Mouse (Mus musculus) brain, embryonic 14.5 days (tissue): ENCODE measurements around the gene Emx2. TPM values are rescaled to one million over a fixed set of nuclear protein-coding genes. Genes with fewer than 3 reads are reported as not detected.

Experiments
- DNase-seq: peaks from one replicate; pipeline ENCODE4 v3.0.0-alpha.2; 2011; ENCODE audit warnings: low read depth
- CTCF ChIP-seq: fragments of 200-500 bp; IDR thresholded peaks from 2 replicates; pipeline ENCODE4 v1.5.1; 2012; ENCODE audit warnings: inconsistent platforms, mild to moderate bottlenecking, moderate library complexity, borderline replicate concordance; ENCODE audit not compliant: insufficient read depth, insufficient read length; ENCODE audit errors: extremely low read depth
- POLR2A ChIP-seq: fragments of 200-500 bp; IDR thresholded peaks from 2 replicates; pipeline ENCODE4 v1.6.1; 2012; ENCODE audit warnings: mild to moderate bottlenecking, inconsistent platforms, borderline replicate concordance; ENCODE audit not compliant: poor library complexity, insufficient read depth, insufficient read length, severe bottlenecking; ENCODE audit errors: extremely low read depth
- polyA plus RNA-seq: library from polyadenylated mRNA; depleted of rRNA; stranded (reverse); fragments of >200 nt; gene quantifications from 2 replicates; pipeline ENCODE4 v1.2.3, GENCODE M21; 2012; rRNA removed

Gene Emx2
- 17.7 and 20.7 TPM in 2 replicates for polyA plus RNA-seq

DNA sequence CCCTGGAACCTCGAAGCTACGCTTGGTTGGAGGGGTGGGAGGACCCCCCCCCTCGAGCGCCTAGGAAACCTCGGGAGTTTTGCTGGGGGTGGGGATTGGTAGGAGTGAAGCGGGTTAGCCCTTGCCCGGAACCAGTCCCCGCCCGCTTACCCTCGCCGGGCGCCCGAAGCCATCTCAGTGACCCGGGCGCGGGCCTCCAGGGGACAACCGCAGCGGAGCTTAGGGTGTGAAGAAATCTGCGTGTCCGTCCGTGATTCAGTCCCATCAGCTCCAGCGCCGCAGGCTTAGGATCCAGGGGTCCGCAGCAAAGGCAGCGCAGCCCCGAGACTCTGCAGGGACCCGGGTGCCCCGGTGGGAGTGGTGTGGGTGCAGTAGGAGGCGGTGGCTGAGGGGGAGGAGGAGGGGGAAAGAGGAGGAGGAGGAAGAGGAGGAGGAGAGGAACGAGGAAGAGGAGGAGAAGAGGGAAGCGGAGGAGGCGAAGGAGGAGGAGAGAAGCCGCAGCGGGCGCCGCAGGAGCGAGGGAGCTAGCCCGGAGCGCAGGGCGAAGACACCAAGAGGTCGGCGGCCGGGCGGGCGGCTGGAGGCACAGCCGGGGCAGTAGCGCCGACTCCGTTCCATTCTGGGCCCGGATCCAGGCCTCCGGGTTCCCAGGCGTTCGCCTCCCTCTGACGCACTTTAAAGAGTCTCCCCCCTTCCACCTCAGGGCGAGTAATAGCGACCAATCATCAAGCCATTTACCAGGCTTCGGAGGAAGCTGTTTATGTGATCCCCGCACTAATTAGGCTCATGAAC is at the start of gene Emx2:
TSS of gene Emx2 (plus strand) at position 422 of the 792 bp plus-strand sequence.
- TF ChIP-seq POLR2A (no peak), CTCF (no peak)
- DNase-seq = peak; percentile 98

DNA sequence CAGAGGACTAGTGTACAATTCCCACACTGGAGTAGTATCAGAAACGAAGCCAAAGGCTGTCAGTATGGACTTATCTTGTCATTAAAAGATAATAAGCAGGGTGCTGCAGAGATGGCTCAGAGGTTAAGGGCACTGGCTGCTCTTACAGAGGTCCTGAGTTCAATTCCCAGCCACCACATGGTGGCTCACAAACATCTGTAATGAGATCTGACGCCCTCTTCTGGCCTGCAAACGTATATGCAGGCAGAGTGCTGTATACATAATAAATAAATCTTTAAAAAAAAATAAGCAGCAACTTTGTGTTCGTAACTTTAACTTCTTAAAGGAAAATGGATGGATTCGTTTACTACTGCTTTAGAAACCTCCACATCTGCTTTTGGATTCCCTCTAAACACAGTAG is 44.0 kb upstream of the Emx2 start:
- no peak for DNase-seq
- TF ChIP-seq CTCF (no peak), POLR2A (no peak)

DNA sequence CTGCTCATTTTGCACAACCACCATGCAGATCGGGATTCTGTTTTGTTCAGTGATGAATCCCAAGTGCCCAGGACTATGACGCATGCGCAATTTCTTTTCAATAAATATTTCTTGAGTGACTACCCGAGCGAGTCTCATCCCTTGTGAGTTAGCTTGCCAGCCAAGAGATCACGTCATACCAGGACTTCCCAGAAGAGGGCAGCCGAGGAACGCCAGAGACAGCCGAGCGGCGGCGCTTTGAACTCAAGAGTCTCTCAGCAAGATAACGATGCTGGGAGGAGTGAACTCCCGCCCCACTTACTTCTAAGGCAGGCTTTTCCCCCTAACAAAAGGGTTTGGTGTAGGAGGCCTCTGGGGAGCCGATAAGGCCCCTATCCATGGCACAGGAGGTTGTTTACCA is 40.1 kb upstream of the Emx2 start:
- peak; percentile 96 for DNase-seq
- TF ChIP-seq CTCF = peak; percentile 96
- TF ChIP-seq POLR2A = no peak

DNA sequence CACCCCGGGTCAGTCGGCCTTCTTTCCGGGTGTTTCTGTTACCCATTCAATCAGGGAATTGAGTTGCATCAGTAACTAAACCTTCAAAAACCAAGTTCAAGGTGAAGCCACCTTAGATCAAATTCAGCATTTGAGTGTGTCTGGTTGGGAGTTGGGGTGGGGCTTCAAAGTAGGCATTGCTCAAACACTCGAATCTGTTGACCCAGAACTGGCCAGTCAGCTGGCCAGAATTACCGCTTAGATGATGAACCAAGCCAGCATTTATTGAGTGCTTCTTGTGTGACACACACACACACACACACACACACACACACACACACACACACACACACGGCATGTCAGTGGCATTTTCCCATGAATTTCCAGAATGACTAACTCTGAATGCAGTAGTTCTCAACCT is 39.5 kb upstream of the Emx2 start:
- no peak for DNase-seq
- TF ChIP-seq POLR2A (no peak), CTCF (no peak)

DNA sequence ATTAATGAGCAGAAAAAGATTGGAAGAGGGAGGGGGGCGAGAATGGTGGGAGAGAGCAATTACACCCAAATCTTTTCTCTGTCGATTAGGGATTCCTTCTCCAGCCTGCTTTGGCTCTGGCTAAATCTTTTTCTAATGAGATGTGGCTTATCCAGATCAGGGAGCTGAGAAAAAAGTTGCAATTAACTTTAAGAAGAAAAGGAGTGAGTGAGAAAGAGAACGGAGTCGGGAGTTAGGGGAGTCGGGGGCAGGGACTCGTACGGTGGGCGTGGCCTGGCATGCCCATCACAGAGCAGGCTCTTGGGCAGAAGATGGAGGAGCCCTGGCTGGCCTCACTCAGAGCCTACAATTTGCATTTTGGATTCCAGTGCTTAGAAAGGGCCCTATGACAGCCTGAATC is 35.8 kb upstream of the Emx2 start:
- peak; percentile 87 for DNase-seq
- TF ChIP-seq CTCF (no peak), POLR2A (no peak)

DNA sequence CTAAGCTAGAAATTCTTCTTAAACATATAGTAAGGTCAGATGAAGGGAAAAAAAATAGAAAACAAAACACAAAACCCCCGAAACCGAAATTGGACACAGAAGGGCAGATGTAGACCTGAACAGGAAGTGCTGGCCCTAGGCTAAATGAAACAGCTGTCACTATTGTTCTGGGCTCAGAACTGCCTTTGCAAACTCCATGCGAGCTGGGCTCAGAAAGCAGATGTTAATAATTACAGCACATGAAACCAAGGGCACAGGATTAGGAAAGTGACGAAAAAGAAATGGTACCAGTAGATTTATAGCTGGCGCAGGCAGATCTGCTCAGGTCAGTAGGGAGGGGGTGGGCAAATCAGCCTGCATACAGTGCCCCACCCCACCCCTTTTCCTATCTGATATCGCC is 34.5 kb upstream of the Emx2 start:
- peak; percentile 62 for DNase-seq

DNA sequence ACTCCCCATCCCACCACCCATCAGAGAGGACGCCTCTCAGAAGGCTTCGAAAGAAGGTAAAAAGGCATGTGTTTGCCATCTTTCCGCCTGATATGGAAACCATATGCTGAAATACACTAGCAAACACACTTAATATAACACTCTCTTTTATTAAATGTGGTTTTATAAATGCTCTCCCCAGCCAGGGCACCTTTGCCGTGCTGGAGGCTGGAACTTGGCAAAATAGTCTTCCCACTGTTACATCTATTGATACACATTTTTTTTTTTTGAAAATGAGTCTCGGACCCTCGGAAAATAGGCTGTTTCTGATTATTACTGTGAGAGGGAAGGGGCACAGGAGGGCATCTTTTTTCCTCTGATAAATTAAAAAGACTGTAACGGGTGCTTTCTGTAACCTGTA is 33.2 kb upstream of the Emx2 start:
- no peak for TF ChIP-seq POLR2A
- TF ChIP-seq CTCF = no peak
- DNase-seq = no peak

More for the DNA sequence above, 34.5 kb upstream of the Emx2 start:
- TF ChIP-seq CTCF = no peak
- TF ChIP-seq POLR2A = no peak

DNA sequence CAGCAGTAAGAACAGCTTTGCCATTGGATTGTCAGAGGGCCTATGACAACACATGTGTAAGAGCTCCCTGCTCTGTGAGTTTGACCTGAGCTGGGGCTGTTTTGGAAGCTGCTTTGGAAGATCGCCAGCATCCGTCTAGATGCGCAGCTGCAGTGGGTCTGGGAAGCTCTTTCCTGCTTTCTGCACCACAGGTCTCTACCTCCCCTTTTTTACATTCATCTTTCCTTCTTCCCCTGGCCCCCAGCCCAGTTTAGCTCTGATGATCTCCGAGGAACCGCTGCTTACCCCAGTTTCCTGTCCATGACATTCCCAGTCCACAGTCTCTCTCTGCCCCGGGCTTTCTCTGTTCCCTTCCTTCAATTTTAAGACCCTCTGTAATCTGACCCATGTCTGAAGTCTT is 25.9 kb upstream of the Emx2 start:
- TF ChIP-seq POLR2A (no peak), CTCF (no peak)
- peak; percentile 66 for DNase-seq

DNA sequence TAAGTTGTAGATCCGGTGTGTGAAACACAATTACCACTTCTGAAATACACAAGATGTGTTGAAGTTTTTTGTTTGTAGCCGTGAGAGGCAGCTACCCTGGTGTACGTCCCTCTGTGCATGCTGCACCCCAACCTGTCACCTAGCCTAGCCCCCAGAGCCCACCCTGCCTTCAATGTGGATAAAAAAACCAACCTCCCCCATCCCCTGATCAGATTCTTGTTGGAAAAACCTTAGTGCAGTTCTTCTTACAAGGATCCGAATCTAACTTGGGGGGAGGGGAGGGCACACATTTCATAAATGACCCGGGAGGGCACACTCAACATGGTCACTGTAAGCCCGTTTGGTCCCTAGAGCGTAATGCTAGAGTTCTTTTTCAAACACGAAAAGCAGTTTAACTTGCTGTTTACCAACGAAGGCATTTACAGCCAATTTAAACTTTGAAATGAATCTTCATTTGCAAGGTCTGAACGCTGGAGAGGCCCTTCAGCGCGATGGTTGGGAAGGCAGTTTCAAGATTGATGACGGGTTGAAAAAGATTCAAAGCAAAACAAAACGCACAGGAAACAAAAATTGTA is 7.5 kb upstream of the Emx2 start:
- TF ChIP-seq POLR2A (no peak), CTCF (no peak)
- DNase-seq = peak; percentile 51

DNA sequence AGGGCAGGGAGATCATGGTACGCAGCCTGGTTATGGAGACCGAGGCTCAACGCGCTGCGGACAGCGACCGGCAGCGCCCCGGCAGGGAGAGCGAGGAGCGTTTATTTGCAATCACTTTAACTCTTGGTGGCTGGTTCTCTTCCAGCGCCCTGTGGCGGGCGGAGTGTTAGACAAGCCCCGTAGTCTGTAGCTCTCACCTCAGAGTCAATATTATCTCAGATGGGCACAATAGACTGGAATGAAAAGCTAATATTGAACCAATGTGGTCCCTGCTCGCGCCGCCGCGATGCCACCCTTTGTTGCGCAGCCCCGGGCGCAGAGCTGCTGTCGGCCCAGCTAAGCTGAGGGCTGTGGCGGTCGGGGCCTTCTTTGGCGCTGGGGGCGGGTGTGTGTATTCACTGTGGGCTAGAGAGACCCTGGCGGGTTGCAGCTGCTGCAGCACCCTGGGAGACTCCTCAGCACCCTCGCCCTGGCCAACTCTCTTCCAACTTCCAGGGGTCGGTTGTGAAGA is 6.7 kb upstream of the Emx2 start:
- peak; percentile 75 for DNase-seq
- no peak for TF ChIP-seq CTCF
- no peak for TF ChIP-seq POLR2A

DNA sequence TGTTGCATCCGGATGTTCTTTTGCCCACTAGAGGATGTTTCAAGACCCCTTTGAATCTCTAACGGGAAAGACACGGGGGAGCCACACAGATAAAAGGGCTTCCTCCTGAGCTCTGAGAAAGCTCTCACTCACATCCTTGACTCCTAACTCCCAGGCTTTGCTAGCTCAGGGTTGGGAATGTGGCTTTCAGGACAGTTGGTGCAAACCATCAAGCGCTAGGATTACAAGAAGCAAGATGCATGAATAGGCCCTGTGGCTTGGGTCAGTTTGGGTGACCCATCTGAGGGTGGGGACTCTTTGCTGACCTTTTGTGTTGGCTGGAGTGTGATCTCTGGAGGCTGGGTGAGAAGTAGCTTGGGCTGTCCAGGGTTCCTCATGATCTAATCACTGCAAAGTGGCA is 5.9 kb upstream of the Emx2 start:
- no peak for TF ChIP-seq CTCF
- no peak for TF ChIP-seq POLR2A
- DNase-seq = no peak
